Mouse (Mus musculus) layer of hippocampus, postnatal 14 days (tissue): ENCODE results near the gene Tmem125. TPM values are rescaled to one million over a fixed set of nuclear protein-coding genes. Genes with fewer than 3 reads are reported as not detected.

Experiments used
- total RNA-seq, 2 experiments: library from RNA; stranded (reverse); gene quantifications; 2 replicates each; pipeline ENCODE4 v1.2.3; 2021

Gene Tmem125
- total RNA-seq, 2 experiments from 2014 or later, result 8.5 to 9.1 TPM

Other genes starting within 250 kb of the Tmem125 start
- gene Szt2, start 134.8 kb downstream of the Tmem125 start, total RNA-seq, result 10 to 100 TPM; 34.2 to 43.8 TPM
- gene Med8, start 134.7 kb downstream of the Tmem125 start, total RNA-seq, result 10 to 100 TPM; 63.7 to 63.9 TPM
- 10 to 100 TPM; 26.3 to 27.8 TPM for gene Elovl1, start 116.0 kb downstream of the Tmem125 start, total RNA-seq
- 1 to 10 TPM; 2.1 to 3.4 TPM for gene Cdc20, start 106.7 kb downstream of the Tmem125 start, total RNA-seq
- under 1 TPM in 1 of 2 experiments, not detected in 1; 0.33 TPM for gene Mpl, start 86.5 kb downstream of the Tmem125 start, total RNA-seq
- gene Tie1, start 54.0 kb downstream of the Tmem125 start, total RNA-seq, result 10 to 100 TPM; 10.9 to 13.3 TPM
- not detected for gene 2610528J11Rik, start 17.0 kb downstream of the Tmem125 start, total RNA-seq
- gene Cfap57, start 76.7 kb upstream of the Tmem125 start, total RNA-seq, result under 1 TPM; 0.76 to 0.99 TPM
- 10 to 100 TPM; 49.2 to 55.5 TPM for gene Ebna1bp2, start 76.8 kb upstream of the Tmem125 start, total RNA-seq
- not detected for gene Olfr62, start 114.9 kb upstream of the Tmem125 start, total RNA-seq
- not detected for gene Olfr1342, start 148.7 kb upstream of the Tmem125 start, total RNA-seq
- gene Olfr1341, start 159.5 kb upstream of the Tmem125 start, total RNA-seq, result not detected
- gene Olfr1340, start 176.1 kb upstream of the Tmem125 start, total RNA-seq, result not detected
- gene Olfr1339, start 188.1 kb upstream of the Tmem125 start, total RNA-seq, result not detected
- gene Olfr1338, start 214.7 kb upstream of the Tmem125 start, total RNA-seq, result not detected
- not detected for gene Olfr1337, start 238.5 kb upstream of the Tmem125 start, total RNA-seq